Mouse (Mus musculus) hindbrain, embryonic 12.5 days (tissue): ENCODE measurements at regions not wholly inside any gene's neighbourhood (a gene's known extent, or its start where the extent isn't known, plus 50 kb on each side); places are given as distances from the start of the nearest gene placed in this dataset.

Experiments
- ATAC-seq: fragments of 200-750 bp; cut with Nextera tagmentation; 2 replicates; pipeline ENCODE4 v1.8.0; 2017; ENCODE audit warnings: moderate TSS enrichment; ENCODE audit not compliant: low FRiP score
- H3K27ac ChIP-seq: fragments of 300-500 bp; sonication (generic); 2 replicates; pipeline ENCODE4 v1.5.1; 2016; ENCODE audit warnings: mild to moderate bottlenecking
- H3K27me3 ChIP-seq: fragments of 300-500 bp; sonication (generic); 2 replicates; pipeline ENCODE4 v1.6.1; 2016; ENCODE audit warnings: mild to moderate bottlenecking
- H3K36me3 ChIP-seq: fragments of 300-500 bp; sonication (generic); 2 replicates; pipeline ENCODE4 v1.6.1; 2016; ENCODE audit warnings: mild to moderate bottlenecking
- H3K4me1 ChIP-seq: fragments of 300-500 bp; sonication (generic); 2 replicates; pipeline ENCODE4 v1.6.1; 2016
- H3K4me2 ChIP-seq: fragments of 300-500 bp; sonication (generic); replicated peaks from 2 replicates; pipeline ENCODE4 v1.6.1; 2016; ENCODE audit warnings: mild to moderate bottlenecking
- H3K4me3 ChIP-seq: fragments of 300-500 bp; sonication (generic); 2 replicates; pipeline ENCODE4 v1.5.1; 2016; ENCODE audit warnings: mild to moderate bottlenecking
- H3K9ac ChIP-seq: fragments of 300-500 bp; sonication (generic); 2 replicates; pipeline ENCODE4 v1.6.1; 2016; ENCODE audit warnings: mild to moderate bottlenecking, moderate library complexity
- H3K9me3 ChIP-seq: fragments of 300-500 bp; sonication (generic); replicated peaks from 2 replicates; pipeline ENCODE4 v1.6.1; 2016; ENCODE audit warnings: mild to moderate bottlenecking
- WGBS: fragments of 180-500 bp; shearing (Covaris S2); methylation state at CpG from one replicate; pipeline ENCODE4 v1.1.7; 2016; 5-methylcytosine and 5-hydroxymethylcytosine counted together

DNA sequence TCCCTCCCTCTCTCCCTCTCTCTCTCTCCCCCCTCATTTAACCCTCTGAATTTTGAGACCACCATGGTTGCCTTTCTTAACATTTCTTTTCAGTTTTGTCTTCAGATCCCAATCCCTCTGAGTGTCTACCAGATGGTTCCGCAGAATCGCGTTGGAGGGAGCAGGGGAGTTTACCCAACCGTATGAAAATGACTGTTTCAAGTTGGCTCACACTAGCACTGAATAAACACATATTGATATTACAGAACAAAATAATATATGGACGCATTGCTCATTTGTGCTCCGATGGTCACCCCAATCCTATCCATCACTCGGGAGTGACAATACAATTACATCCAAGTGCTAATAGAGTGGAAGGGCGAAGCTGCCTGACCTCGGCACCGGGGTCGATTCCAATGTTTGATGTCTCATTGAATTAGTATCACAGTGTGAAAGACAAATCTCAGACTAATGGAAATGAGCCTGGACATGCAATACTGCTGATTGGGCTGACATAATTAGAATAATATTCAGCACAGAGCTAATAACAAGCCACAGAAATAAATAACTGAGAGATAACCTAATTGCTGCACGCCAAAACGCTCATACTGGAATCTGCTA, 115.3 kb downstream of the Anxa2 start:
- Histone ChIP-seq H3K36me3 (no peaks in the 10 kb centered on the region), H3K9ac (no peak overlapping the region), H3K27me3 (no peaks in the 10 kb centered on the region), H3K4me3 (no peak overlapping the region), H3K27ac (no peak overlapping the region), H3K9me3 (no peaks in the 10 kb centered on the region), H3K4me2 (no peak overlapping the region), H3K4me1 (no peaks in the 10 kb centered on the region)
- WGBS = 47% methylated on average over 13 of the region's 13 CpGs
- ATAC-seq = no peak

- no peak overlapping the region for H3K27ac ChIP-seq
- WGBS = 56% methylated on average over 3 of the region's 3 CpGs
- H3K4me1 ChIP-seq = no peaks in the 10 kb centered on the region
- no peaks in the 10 kb centered on the region for H3K36me3 ChIP-seq
- no peak for ATAC-seq
- no peak overlapping the region for H3K4me2 ChIP-seq
- H3K27me3 ChIP-seq = no peaks in the 10 kb centered on the region
- no peak overlapping the region for H3K4me3 ChIP-seq
- no peak overlapping the region for H3K9ac ChIP-seq
- no peaks in the 10 kb centered on the region for H3K9me3 ChIP-seq
Measured at GRCm38 (mm10) chr9:69568222-69568621, 114.8 kb downstream of the Anxa2 start.

DNA sequence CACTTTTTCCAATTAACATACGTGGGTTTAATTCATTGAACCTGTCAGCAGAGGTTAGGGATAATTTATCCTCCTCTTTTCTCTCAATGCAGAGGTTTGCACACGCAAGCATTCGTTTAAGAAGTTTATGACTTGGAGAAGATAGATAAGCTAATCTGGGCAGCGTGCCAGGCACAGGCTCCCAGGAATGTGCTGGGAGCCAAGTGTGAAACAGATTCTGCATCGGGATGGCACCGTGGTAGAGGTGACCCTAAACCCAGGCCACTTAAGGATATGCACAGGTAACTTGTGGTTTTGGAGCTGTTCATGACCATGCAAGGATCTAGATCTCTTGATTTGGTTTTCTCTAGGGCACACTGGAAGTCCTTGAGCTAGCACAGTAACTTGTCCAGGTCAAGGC, 113.6 kb downstream of the Anxa2 start:
- Histone ChIP-seq H3K4me3 (no peak overlapping the region), H3K9me3 (no peaks in the 10 kb centered on the region), H3K4me1 (no peaks in the 10 kb centered on the region), H3K4me2 (no peak overlapping the region), H3K27ac (no peak overlapping the region), H3K9ac (no peak overlapping the region), H3K27me3 (no peaks in the 10 kb centered on the region), H3K36me3 (no peaks in the 10 kb centered on the region)
- ATAC-seq = no peak
- 84% methylated on average over 6 of the region's 6 CpGs for WGBS

DNA sequence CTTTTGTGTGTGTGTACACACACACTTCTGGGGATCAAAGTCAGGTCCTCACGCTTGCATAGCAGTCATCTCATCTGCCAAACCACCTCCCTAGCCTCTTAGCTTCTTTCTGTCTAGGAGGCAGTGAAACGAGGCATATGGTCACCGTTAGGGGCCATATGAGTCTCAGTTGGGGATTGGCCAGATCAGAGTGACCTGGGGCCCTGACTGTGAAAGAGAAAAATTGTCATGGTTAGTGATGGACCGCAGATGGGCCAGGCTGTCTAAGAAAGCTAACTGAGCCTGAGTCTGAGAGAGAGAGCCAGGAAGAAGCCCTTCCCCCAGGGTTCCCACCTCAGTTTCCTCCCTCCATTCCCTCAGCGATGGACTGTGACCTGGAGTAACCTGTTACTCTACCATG, 89.8 kb downstream of the Anxa2 start:
- no peaks in the 10 kb centered on the region for H3K9me3 ChIP-seq
- no peaks in the 10 kb centered on the region for H3K4me1 ChIP-seq
- H3K9ac ChIP-seq = no peak overlapping the region
- no peak for ATAC-seq
- WGBS = 63% methylated on average over 5 of the region's 5 CpGs
- no peaks in the 10 kb centered on the region for H3K27me3 ChIP-seq
- no peaks in the 10 kb centered on the region for H3K36me3 ChIP-seq
- H3K27ac ChIP-seq = no peak overlapping the region
- no peak overlapping the region for H3K4me2 ChIP-seq
- no peak overlapping the region for H3K4me3 ChIP-seq
